Mouse (Mus musculus) stomach, embryonic 16.5 days (tissue): ENCODE data around the gene Cybrd1. TPM values are rescaled to one million over a fixed set of nuclear protein-coding genes. Genes with fewer than 3 reads are reported as not detected.

Experiments
- ATAC-seq: fragments of 200-750 bp; cut with Nextera tagmentation; 2 replicates; pipeline ENCODE4 v1.8.0; 2017; ENCODE audit warnings: moderate number of reproducible peaks, moderate TSS enrichment; ENCODE audit not compliant: insufficient read depth, low FRiP score
- H3K27ac ChIP-seq: fragments of 300-500 bp; sonication (generic); 2 replicates; pipeline ENCODE4 v1.5.1; 2014; ENCODE audit warnings: low read length
- H3K27me3 ChIP-seq: fragments of 300-500 bp; sonication (generic); 2 replicates; pipeline ENCODE4 v1.6.1; 2014; ENCODE audit warnings: low read length, control low read depth, mixed read lengths; ENCODE audit not compliant: control insufficient read depth, insufficient read depth
- H3K36me3 ChIP-seq: fragments of 300-500 bp; sonication (generic); 2 replicates; pipeline ENCODE4 v1.6.1; 2014; ENCODE audit warnings: low read length; ENCODE audit not compliant: control insufficient read depth, insufficient read depth
- H3K4me1 ChIP-seq: fragments of 300-500 bp; sonication (generic); 2 replicates; pipeline ENCODE4 v1.6.1; 2014; ENCODE audit warnings: low read length, control low read depth, mixed read lengths; ENCODE audit not compliant: control insufficient read depth, insufficient read depth
- H3K4me2 ChIP-seq: fragments of 300-500 bp; sonication (generic); 2 replicates; pipeline ENCODE4 v1.6.1; 2014; ENCODE audit warnings: low read depth, low read length, mixed read lengths
- H3K4me3 ChIP-seq: fragments of 300-500 bp; sonication (generic); replicated peaks from 2 replicates; pipeline ENCODE4 v1.5.1; 2014; ENCODE audit warnings: mild to moderate bottlenecking, low read length
- H3K9ac ChIP-seq: fragments of 300-500 bp; sonication (generic); 2 replicates; pipeline ENCODE4 v1.6.1; 2014; ENCODE audit warnings: low read length
- H3K9me3 ChIP-seq: fragments of 300-500 bp; sonication (generic); replicated peaks from 2 replicates; pipeline ENCODE4 v1.6.1; 2016; ENCODE audit warnings: low read length, control low read depth; ENCODE audit not compliant: control insufficient read depth
- WGBS: fragments of 180-500 bp; shearing (Covaris S2); extraction: QIAGEN DNeasy Blood & Tissue Kit; methylation state at CpG from one replicate; pipeline ENCODE4 v1.1.7; 2014; 5-methylcytosine and 5-hydroxymethylcytosine counted together
- polyA plus RNA-seq: library from polyadenylated mRNA; unstranded; fragments of >200 nt; fragmentation: Nextera tagmentation; extraction: Ambion mirVana; gene quantifications from 2 replicates; pipeline ENCODE4 v1.2.1, GENCODE M21; 2015

The Cybrd1 gene
- polyA plus RNA-seq, 1 experiment from 2014 or later = 10.6 TPM

DNA sequence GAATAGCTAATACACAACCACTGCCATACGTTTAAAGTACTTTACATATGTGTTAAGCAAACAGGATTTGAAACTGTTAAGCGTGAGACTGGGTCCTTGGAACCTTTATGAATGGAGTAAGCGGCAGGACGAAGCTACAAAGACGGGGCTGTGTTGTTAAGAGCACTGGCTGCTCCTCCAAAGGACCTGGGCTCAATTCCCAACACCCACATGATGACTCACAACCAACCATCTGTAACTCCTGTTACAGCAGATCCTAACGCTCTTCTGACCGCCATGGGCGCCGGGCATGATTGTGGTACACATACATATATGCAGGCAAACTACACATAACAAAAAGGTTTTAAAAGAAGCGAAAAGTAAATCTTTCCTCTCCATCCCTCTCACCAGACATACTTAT is 3.1 kb downstream of the Cybrd1 start:
- H3K9me3 ChIP-seq = no peaks in the 10 kb centered on the region; the same call in 1 of the 2 replicates
- WGBS = 84% methylated on average over 10 of the region's 10 CpGs
- no peak overlapping the region for H3K4me3 ChIP-seq
- H3K4me1 ChIP-seq = peaks cover 8% of the 10 kb centered on the region; the same call in 1 of the 2 replicates
- H3K27me3 ChIP-seq = no peaks in the 10 kb centered on the region
- no peaks in the 10 kb centered on the region for H3K36me3 ChIP-seq
- ATAC-seq = no peak
- no peak overlapping the region for H3K27ac ChIP-seq
- no peak overlapping the region for H3K4me2 ChIP-seq
- H3K9ac ChIP-seq = no peak overlapping the region

DNA sequence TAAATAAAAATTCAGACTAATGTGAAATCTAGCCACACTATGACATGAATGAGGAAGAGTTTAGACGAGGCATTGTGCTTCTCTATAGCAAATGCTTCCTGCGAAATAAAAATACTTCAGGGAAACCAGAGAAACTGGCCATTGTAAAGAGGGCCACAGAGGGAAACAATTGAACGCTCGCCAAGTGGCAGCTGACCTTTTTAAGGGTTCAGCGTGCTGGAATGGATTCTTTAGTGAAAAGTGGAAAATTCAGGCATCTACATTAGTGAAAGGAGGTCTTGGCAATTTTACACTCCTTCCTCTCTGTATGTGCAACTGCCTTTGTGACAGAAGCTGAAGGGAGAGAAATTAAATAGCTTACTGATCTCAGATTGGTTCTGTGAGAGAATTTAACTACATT is 3.7 kb downstream of the Cybrd1 start:
- H3K9ac ChIP-seq = no peak overlapping the region
- H3K4me3 ChIP-seq = no peak overlapping the region
- no peak for ATAC-seq
- peaks cover 8% of the 10 kb centered on the region; the same call in 1 of the 2 replicates for H3K4me1 ChIP-seq
- WGBS = 47% methylated on average over 5 of the region's 5 CpGs
- H3K27ac ChIP-seq = no peak overlapping the region
- H3K4me2 ChIP-seq = no peak overlapping the region
- H3K9me3 ChIP-seq = no peaks in the 10 kb centered on the region
- H3K36me3 ChIP-seq = no peaks in the 10 kb centered on the region
- H3K27me3 ChIP-seq = no peaks in the 10 kb centered on the region

DNA sequence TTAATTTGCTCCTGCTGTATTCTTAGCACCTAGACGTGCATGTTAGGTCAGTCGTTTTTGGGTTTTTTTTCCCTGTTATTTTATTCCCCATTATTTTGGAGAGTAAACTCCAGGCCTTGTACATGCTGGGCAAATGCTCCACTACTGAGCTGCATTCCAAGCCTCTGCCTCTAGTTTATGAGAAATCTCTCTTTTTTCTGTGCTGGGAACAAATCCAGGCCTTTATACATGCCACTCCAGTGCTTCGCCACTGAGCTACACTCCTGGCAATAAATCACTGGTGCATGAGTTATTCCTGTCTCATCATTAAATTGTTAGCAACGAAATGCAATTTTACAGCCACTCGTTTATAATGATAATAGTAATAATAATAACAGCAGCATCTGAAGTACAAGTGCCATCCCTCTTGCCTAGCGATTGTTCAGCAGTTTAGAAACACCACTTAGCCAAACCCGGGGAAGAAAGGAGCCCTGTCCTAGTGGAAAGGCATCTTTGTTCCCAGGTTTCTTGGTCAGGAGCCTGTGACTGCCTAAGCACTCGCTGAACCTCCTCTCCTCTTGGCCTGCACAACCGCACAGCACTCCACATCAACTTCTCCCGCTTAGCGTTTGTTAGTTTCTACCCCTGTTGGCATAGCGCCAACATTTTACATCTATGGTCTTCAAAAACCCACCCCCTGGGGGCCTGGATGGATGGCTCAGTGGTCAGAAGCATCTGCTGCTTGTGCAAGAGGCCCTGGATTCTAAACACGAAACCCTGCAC is 4.7 kb downstream of the Cybrd1 start:
- H3K27ac ChIP-seq = no peak overlapping the region
- no peak overlapping the region for H3K9ac ChIP-seq
- WGBS = 73% methylated on average over 13 of the region's 13 CpGs
- no peak overlapping the region for H3K4me2 ChIP-seq
- no peak overlapping the region for H3K4me3 ChIP-seq
- peaks cover 6% of the 10 kb centered on the region; the same call in 1 of the 2 replicates for H3K4me1 ChIP-seq
- H3K9me3 ChIP-seq = no peaks in the 10 kb centered on the region
- no peak for ATAC-seq
- no peaks in the 10 kb centered on the region for H3K27me3 ChIP-seq
- H3K36me3 ChIP-seq = no peaks in the 10 kb centered on the region

DNA sequence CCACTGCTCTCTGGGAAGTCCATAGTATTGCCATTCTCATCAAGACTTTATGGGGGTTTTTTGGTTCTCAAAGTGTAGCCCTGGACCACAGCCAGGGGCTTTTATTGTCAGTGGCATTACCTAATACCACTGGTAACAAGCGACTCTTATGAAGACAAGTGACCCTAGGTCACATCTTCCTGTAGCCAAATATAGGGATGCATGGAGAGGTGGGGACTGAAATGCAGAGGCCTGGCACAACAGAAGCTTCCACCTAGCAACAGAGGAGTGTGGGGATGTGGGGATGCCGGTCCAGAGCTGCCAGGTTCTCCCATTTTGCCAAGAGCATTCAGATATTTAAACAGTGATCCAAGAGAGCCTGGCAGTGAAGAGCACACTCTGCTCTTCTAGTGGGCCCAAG is 5.9 kb downstream of the Cybrd1 start:
- Histone ChIP-seq H3K4me3 (no peak overlapping the region), H3K27ac (no peak overlapping the region), H3K9ac (no peak overlapping the region), H3K4me1 (peaks cover 5% of the 10 kb centered on the region; the same call in 1 of the 2 replicates), H3K27me3 (no peaks in the 10 kb centered on the region), H3K9me3 (no peaks in the 10 kb centered on the region), H3K4me2 (no peak overlapping the region), H3K36me3 (no peaks in the 10 kb centered on the region)
- WGBS = 69% methylated on average over 2 of the region's 2 CpGs
- no peak for ATAC-seq

DNA sequence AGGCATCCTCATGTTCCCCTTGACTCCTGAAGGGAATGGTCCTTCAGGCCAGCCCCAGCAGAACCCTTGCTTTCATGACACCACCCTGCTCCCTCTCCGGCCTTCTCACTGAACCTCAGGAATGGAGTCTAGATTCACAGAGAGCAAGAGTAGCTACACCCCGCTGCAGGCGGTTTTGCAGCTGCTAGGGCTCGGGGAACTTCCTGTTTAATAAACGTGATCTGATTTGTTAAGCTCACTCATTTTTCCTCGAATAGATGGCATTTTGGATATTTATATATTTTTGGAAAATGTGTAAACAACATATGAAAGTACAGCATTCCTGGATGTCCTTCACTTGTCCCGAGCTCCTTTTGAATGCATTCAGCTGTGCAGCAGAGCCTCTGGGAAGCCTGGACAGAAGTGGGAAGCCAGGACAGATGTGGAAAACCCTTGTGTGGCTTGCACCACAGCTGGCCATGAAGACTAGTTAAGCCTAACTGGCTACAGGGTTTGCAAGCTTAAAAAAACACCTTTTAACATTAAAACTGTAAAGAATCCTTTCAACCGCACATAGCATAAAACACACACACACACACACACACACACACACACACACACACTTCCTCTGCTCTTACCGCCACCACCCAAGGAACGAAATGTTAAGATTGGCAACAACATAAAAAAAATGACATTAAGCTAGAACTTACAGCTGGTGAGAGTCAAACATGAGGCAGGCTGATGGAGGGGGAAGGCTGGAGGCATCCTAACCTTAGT is 10.2 kb downstream of the Cybrd1 start:
- no peak overlapping the region for H3K4me3 ChIP-seq
- no peaks in the 10 kb centered on the region for H3K4me1 ChIP-seq
- no peaks in the 10 kb centered on the region for H3K36me3 ChIP-seq
- H3K9ac ChIP-seq = no peak overlapping the region
- ATAC-seq = peak; percentile 64
- no peak overlapping the region for H3K4me2 ChIP-seq
- WGBS = 43% methylated on average over 10 of the region's 10 CpGs
- no peaks in the 10 kb centered on the region for H3K27me3 ChIP-seq
- peak overlapping the region; percentile 80 for H3K27ac ChIP-seq
- no peaks in the 10 kb centered on the region for H3K9me3 ChIP-seq

DNA sequence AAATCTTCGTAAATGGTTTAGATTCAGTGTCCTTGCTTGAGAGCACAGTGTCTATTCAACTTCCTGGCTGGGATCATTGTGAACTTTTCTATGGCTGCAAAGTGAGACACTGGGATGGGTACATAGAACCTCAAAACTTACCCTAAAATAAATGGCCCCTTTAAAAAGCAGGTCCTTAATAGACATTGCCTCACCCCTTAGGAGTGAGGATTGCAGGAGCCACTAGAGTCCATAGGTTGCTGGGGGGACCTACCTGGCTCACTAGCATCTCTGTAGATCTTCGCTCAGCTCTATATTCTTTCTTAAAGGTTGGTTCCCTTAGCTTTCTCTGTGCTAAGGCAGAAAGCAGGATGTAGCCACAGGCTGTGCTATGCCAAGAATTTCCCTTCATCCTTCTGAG is 12.6 kb downstream of the Cybrd1 start:
- Histone ChIP-seq H3K9ac (no peak overlapping the region), H3K4me2 (no peak overlapping the region), H3K4me1 (no peaks in the 10 kb centered on the region), H3K4me3 (no peak overlapping the region), H3K9me3 (no peaks in the 10 kb centered on the region), H3K27me3 (no peaks in the 10 kb centered on the region), H3K27ac (no peak overlapping the region), H3K36me3 (no peaks in the 10 kb centered on the region)
- ATAC-seq = no peak
- WGBS = 86% methylated on average over 2 of the region's 2 CpGs

DNA sequence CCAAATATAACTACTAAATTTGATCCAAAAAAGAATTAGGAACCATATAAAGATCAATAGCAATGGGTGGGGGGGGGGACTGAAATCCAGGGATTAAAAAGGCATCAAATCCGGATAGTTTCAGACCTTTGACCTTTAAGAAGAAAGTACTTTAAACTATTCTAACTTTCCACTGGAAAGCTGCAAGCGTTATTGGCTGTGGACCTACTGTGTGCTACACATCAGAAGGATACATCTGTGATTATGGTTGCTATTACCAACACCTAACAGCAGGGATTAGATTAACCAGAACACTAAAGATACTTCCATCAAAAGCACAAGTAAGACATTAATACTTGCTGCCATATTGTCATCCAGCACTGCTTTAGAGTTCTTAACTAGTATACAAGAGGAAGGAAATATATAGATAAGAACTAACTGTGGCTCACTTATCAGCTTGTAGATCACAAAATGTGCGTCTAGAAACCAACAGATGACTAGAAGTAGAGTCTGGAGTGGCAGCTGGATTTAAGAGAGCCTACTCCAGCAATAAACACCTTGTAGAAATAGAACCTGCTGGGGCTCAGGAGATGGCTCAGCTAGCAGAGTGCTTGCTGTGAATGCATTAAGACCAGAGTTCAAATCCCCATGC is 14.3 kb downstream of the Cybrd1 start:
- WGBS = 68% methylated on average over 3 of the region's 3 CpGs
- H3K27me3 ChIP-seq = no peaks in the 10 kb centered on the region
- no peak for ATAC-seq
- no peak overlapping the region for H3K9ac ChIP-seq
- no peak overlapping the region for H3K27ac ChIP-seq
- H3K4me3 ChIP-seq = no peak overlapping the region
- no peaks in the 10 kb centered on the region for H3K9me3 ChIP-seq
- H3K36me3 ChIP-seq = peaks cover 5% of the 10 kb centered on the region; the same call in 1 of the 2 replicates
- H3K4me1 ChIP-seq = no peaks in the 10 kb centered on the region
- H3K4me2 ChIP-seq = no peak overlapping the region

DNA sequence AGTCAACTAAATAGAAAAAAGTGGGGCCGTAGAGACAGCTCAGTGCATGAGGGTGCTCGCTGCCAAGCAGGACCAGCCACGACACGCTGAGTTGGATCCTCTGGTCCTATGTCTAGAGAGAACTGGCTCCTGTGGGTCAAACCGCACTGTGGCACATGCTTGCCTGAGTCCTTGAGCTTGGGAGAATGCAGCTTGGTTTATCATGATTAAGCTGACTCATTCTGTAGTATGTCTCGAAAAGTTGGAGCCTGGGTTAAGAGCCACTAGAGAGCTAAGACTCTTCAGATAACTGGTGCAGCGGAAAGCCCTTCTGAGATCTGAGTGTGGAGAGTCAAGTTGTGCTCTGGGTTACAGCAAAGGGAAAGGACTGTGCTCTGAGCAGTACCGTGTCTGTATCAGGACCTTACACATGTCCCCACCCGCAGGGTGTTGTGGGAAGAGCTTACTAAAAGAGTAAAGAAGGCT is 16.4 kb downstream of the Cybrd1 start:
- Histone ChIP-seq H3K4me1 (no peaks in the 10 kb centered on the region), H3K36me3 (peaks cover 9% of the 10 kb centered on the region; the same call in 1 of the 2 replicates), H3K27me3 (no peaks in the 10 kb centered on the region), H3K9ac (no peak overlapping the region), H3K9me3 (no peaks in the 10 kb centered on the region), H3K27ac (no peak overlapping the region), H3K4me2 (no peak overlapping the region), H3K4me3 (no peak overlapping the region)
- WGBS = 83% methylated on average over 9 of the region's 9 CpGs
- no peak for ATAC-seq

DNA sequence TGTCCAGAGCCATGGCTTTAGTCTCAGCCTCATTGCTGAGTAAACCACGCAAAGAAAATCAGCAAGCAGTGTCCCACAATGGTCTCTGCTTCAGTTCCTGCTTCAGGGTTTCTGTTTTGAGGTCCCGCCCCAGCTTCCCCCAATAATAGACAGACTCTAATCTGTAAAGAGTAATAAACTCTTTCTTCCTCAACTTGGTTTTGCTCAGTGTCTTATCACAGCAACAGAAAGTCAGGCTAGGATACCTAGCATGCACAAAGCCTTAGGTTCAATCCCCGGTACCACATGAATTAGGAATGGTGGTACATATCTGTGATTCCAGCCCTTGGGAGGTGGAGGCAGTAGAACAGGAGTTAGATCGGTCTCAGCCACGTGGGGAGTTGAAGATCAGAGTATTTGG is 17.1 kb downstream of the Cybrd1 start:
- H3K4me3 ChIP-seq = no peak overlapping the region
- no peak overlapping the region for H3K27ac ChIP-seq
- 76% methylated on average over 5 of the region's 5 CpGs for WGBS

More for the DNA sequence above, 17.1 kb downstream of the Cybrd1 start:
- Histone ChIP-seq H3K9ac (no peak overlapping the region), H3K27me3 (no peaks in the 10 kb centered on the region), H3K9me3 (no peaks in the 10 kb centered on the region), H3K4me2 (no peak overlapping the region), H3K36me3 (peaks cover 9% of the 10 kb centered on the region; the same call in 1 of the 2 replicates), H3K4me1 (no peaks in the 10 kb centered on the region)
- ATAC-seq = no peak
